Comparison of ENCODE assay signal across 9 mouse cellular contexts in the genomic region with DNA sequence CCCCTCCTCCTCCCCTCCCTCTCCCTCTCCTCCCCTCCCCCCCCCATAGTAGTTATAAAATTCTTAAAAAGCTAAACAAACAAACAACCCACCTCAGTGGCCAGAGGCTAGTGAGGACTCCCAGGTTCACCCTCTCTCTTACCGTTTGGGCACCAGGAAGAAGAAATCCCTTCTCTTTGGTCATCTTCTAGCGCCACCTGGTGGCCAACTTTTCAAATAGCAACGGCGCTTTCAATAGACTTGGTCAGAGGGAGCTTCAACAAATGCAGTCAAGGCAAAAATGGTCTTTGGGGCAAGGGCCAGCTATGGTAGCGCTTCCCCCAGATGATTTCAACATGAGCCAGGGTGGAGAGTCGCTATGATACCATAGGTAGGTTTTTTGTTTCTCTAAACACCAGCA. TPM values are rescaled to one million over a fixed set of nuclear protein-coding genes. Genes with fewer than 3 reads are reported as not detected.
DNase-seq lines count a peak whose midpoint lies in the region; ATAC-seq and TF ChIP-seq lines count a peak whose summit lies in the region.
"Had no signal": no experiment of that assay in that cellular context is flagged by ENCODE, and none has a peak within 500 bp of the region (broad histone marks: within the 10 kb centered on the region; RNA-seq: fewer than 3 reads in every experiment).

No protein-coding gene starts in this region.

- H3K4me1 ChIP-seq in midbrain, embryonic 10.5 days, result peaks cover 27% of the 10 kb centered on the region
- no peaks in the 10 kb centered on the region; the same call in 1 of the 2 replicates for H3K4me1 ChIP-seq in midbrain, embryonic 16.5 days (ENCODE audit: control insufficient read depth, insufficient read depth, low read length)
- 0 out of 2 replicates have a peak, but pooled peaks cover 3% of the 10 kb centered on the region for H3K4me1 ChIP-seq in forebrain, postnatal 0 days (ENCODE audit: insufficient read depth)
- peaks cover 22% of the 10 kb centered on the region for H3K4me1 ChIP-seq in liver, embryonic 13.5 days (replicated peaks)

- WGBS in midbrain, embryonic 10.5 days, result 4% methylated on average over 6 of the region's 6 CpGs
- under 1% methylated on average over 6 of the region's 6 CpGs for WGBS in midbrain, embryonic 16.5 days
- under 1% methylated on average over 6 of the region's 6 CpGs for WGBS in forebrain, postnatal 0 days
- WGBS in liver, embryonic 13.5 days (ENCODE audit: insufficient replicate concordance), result 0% methylated on average over 6 of the region's 6 CpGs

- H3K4me3 ChIP-seq in midbrain, embryonic 10.5 days, result no peak overlapping the region
- H3K4me3 ChIP-seq in midbrain, embryonic 16.5 days (ENCODE audit: low read depth, low read length), result no peak overlapping the region
- H3K4me3 ChIP-seq in forebrain, postnatal 0 days (ENCODE audit: low read depth, low read length), result no peak overlapping the region
- H3K4me3 ChIP-seq in liver, embryonic 13.5 days (replicated peaks), result no peak overlapping the region
- H3K4me3 ChIP-seq: erythroblast, embryonic 14.5 days had no signal

- no peak for ATAC-seq in midbrain, embryonic 16.5 days
- ATAC-seq in forebrain, postnatal 0 days, result no peak
- no peak for ATAC-seq in liver, embryonic 13.5 days (ENCODE audit: low read depth)

- H3K36me3 ChIP-seq in midbrain, embryonic 10.5 days, result no peaks in the 10 kb centered on the region
- no peaks in the 10 kb centered on the region for H3K36me3 ChIP-seq in midbrain, embryonic 16.5 days (ENCODE audit: control insufficient read depth, insufficient read depth, low read length)
- H3K36me3 ChIP-seq in forebrain, postnatal 0 days (ENCODE audit: insufficient read depth), result no peaks in the 10 kb centered on the region
- H3K36me3 ChIP-seq in liver, embryonic 13.5 days, result no peaks in the 10 kb centered on the region

- peak; percentile 87 for TF ChIP-seq CTCF in forebrain, postnatal 0 days (IDR thresholded peaks at IDR 0.05; ENCODE audit: low read depth)

- DNase-seq in midbrain, embryonic 10.5 days (ENCODE audit: low spot score), result peak; percentile 78
- peak; percentile 60 for DNase-seq in c-Kit-negative CD71-positive TER-119-positive erythroid progenitor cells, embryonic 14.5 days (ENCODE audit: low read depth, low spot score)
- DNase-seq in forebrain, postnatal 0 days, result peak; percentile 89
- peak; percentile 79 for DNase-seq in kidney, adult 9 months
- DNase-seq in liver, embryonic 13.5 days, result peak; percentile 54
- DNase-seq in retina, postnatal 1 day, result peak; percentile 91
- DNase-seq in urinary bladder, adult 2 months (ENCODE audit: low spot score), result peak; percentile 62

- no peak overlapping the region for H3K4me2 ChIP-seq in midbrain, embryonic 16.5 days (ENCODE audit: low read length)
- no peak overlapping the region for H3K4me2 ChIP-seq in forebrain, postnatal 0 days (ENCODE audit: low read depth)
- no peak overlapping the region for H3K4me2 ChIP-seq in liver, embryonic 13.5 days

- H3K9me3 ChIP-seq in midbrain, embryonic 10.5 days (replicated peaks), result no peaks in the 10 kb centered on the region
- no peaks in the 10 kb centered on the region for H3K9me3 ChIP-seq in midbrain, embryonic 16.5 days (replicated peaks; ENCODE audit: control insufficient read depth, low read length, poor library complexity, severe bottlenecking)
- H3K9me3 ChIP-seq in forebrain, postnatal 0 days (ENCODE audit: low read length), result no peaks in the 10 kb centered on the region
- no peaks in the 10 kb centered on the region for H3K9me3 ChIP-seq in liver, embryonic 13.5 days (replicated peaks)

- no peaks in the 10 kb centered on the region for H3K27me3 ChIP-seq in midbrain, embryonic 10.5 days (ENCODE audit: low read depth, poor library complexity, severe bottlenecking)
- H3K27me3 ChIP-seq in midbrain, embryonic 16.5 days (ENCODE audit: control insufficient read depth, insufficient read depth, low read depth, low read length), result no peaks in the 10 kb centered on the region
- H3K27me3 ChIP-seq in forebrain, postnatal 0 days (ENCODE audit: insufficient read depth, low read length), result no peaks in the 10 kb centered on the region
- H3K27me3 ChIP-seq in liver, embryonic 13.5 days, result 0 out of 2 replicates have a peak, but pooled peaks cover 6% of the 10 kb centered on the region

- no peak overlapping the region for H3K9ac ChIP-seq in midbrain, embryonic 16.5 days (ENCODE audit: low read depth, low read length)
- H3K9ac ChIP-seq in forebrain, postnatal 0 days, result no peak overlapping the region
- no peak overlapping the region for H3K9ac ChIP-seq in liver, embryonic 13.5 days

- H3K27ac ChIP-seq in midbrain, embryonic 10.5 days (replicated peaks), result no peak overlapping the region
- no peak overlapping the region for H3K27ac ChIP-seq in midbrain, embryonic 16.5 days (ENCODE audit: low read length)
- H3K27ac ChIP-seq in forebrain, postnatal 0 days (ENCODE audit: low read depth, low read length), result no peak overlapping the region
- H3K27ac ChIP-seq in liver, embryonic 13.5 days, result no peak overlapping the region

RNA-seq across cellular contexts. Expression of a gene that starts 17.5 kb away (rescaled TPM):
- polyA plus RNA-seq in midbrain, embryonic 10.5 days (2016; fragmentation: Nextera tagmentation; extraction: Ambion mirVana), result 221 and 222 TPM in 2 replicates
- polyA plus RNA-seq in midbrain, embryonic 16.5 days (2015; fragmentation: Nextera tagmentation; extraction: Ambion mirVana), result 362 and 402 TPM in 2 replicates
- total RNA-seq in forebrain, postnatal 0 days (2014; rRNA removed), result 306 and 330 TPM in 2 replicates
- 327 and 401 TPM in 2 replicates for polyA plus RNA-seq in forebrain, postnatal 0 days (2015; fragmentation: Nextera tagmentation; extraction: Ambion mirVana)
- polyA plus RNA-seq in liver, embryonic 13.5 days (2015; fragmentation: Nextera tagmentation; extraction: Ambion mirVana), result 153 and 175 TPM in 2 replicates
- 166 and 206 TPM in 2 replicates for polyA plus RNA-seq in urinary bladder, adult 2 months (2012; rRNA removed)

RNA-seq across cellular contexts. Expression of a gene that starts 53.1 kb away (rescaled TPM):
- 171 and 174 TPM in 2 replicates for polyA plus RNA-seq in midbrain, embryonic 10.5 days (2016; fragmentation: Nextera tagmentation; extraction: Ambion mirVana)
- 130 and 138 TPM in 2 replicates for polyA plus RNA-seq in midbrain, embryonic 16.5 days (2015; fragmentation: Nextera tagmentation; extraction: Ambion mirVana)
- total RNA-seq in forebrain, postnatal 0 days (2014; rRNA removed), result 97.9 and 115 TPM in 2 replicates
- 119 and 127 TPM in 2 replicates for polyA plus RNA-seq in forebrain, postnatal 0 days (2015; fragmentation: Nextera tagmentation; extraction: Ambion mirVana)
- polyA plus RNA-seq in liver, embryonic 13.5 days (2015; fragmentation: Nextera tagmentation; extraction: Ambion mirVana), result 53.6 and 69.1 TPM in 2 replicates
- polyA plus RNA-seq in urinary bladder, adult 2 months (2012; rRNA removed), result 217 and 261 TPM in 2 replicates
